Mouse (Mus musculus) kidney, embryonic 14.5 days (tissue): ENCODE data around the gene Ruvbl1. TPM values are rescaled to one million over a fixed set of nuclear protein-coding genes. Genes with fewer than 3 reads are reported as not detected.
A peak's percentile ranks its signal among the peaks of the same experiment; 100 is the strongest.

Source experiments
- ATAC-seq: fragments of 200-750 bp; cut with Nextera tagmentation; 2 replicates; pipeline ENCODE4 v1.8.0; 2017; ENCODE audit warnings: moderate number of reproducible peaks, mild to moderate bottlenecking, moderate TSS enrichment, moderate library complexity; ENCODE audit not compliant: low FRiP score, low TSS enrichment
- H3K27ac ChIP-seq: fragments of 300-500 bp; sonication (generic); 2 replicates; pipeline ENCODE4 v1.5.1; 2014; ENCODE audit warnings: low read depth, mild to moderate bottlenecking, low read length, moderate library complexity, mixed read lengths
- H3K27me3 ChIP-seq: fragments of 300-500 bp; sonication (generic); 2 replicates; pipeline ENCODE4 v1.6.1; 2014; ENCODE audit warnings: mild to moderate bottlenecking, low read length; ENCODE audit not compliant: control insufficient read depth, insufficient read depth
- H3K36me3 ChIP-seq: fragments of 300-500 bp; sonication (generic); 2 replicates; pipeline ENCODE4 v1.6.1; 2014; ENCODE audit warnings: low read length, mixed read lengths; ENCODE audit not compliant: control insufficient read depth, insufficient read depth
- H3K4me1 ChIP-seq: fragments of 300-500 bp; sonication (generic); 2 replicates; pipeline ENCODE4 v1.6.1; 2014; ENCODE audit warnings: low read length, mixed read lengths; ENCODE audit not compliant: control insufficient read depth, insufficient read depth
- H3K4me2 ChIP-seq: fragments of 300-500 bp; sonication (generic); replicated peaks from 2 replicates; pipeline ENCODE4 v1.6.1; 2014; ENCODE audit warnings: low read depth, mild to moderate bottlenecking, low read length
- H3K4me3 ChIP-seq: fragments of 300-500 bp; sonication (generic); 2 replicates; pipeline ENCODE4 v1.5.1; 2014; ENCODE audit warnings: mild to moderate bottlenecking, low read length
- H3K9ac ChIP-seq: fragments of 300-500 bp; sonication (generic); 2 replicates; pipeline ENCODE4 v1.6.1; 2014; ENCODE audit warnings: low read depth, mild to moderate bottlenecking, low read length, moderate library complexity
- H3K9me3 ChIP-seq: fragments of 300-500 bp; sonication (generic); 2 replicates; pipeline ENCODE4 v1.6.1; 2016; ENCODE audit warnings: low read length; ENCODE audit not compliant: control insufficient read depth
- WGBS: fragments of 180-500 bp; shearing (Covaris S2); extraction: QIAGEN DNeasy Blood & Tissue Kit; methylation state at CpG from one replicate; pipeline ENCODE4 v1.1.7; 2014; 5-methylcytosine and 5-hydroxymethylcytosine counted together
- polyA plus RNA-seq: library from polyadenylated mRNA; unstranded; fragments of >200 nt; fragmentation: Nextera tagmentation; extraction: Ambion mirVana; gene quantifications from 2 replicates; pipeline ENCODE4 v1.2.1, GENCODE M21; 2014

The Ruvbl1 gene
- polyA plus RNA-seq: 184 and 185 TPM in 2 replicates

DNA sequence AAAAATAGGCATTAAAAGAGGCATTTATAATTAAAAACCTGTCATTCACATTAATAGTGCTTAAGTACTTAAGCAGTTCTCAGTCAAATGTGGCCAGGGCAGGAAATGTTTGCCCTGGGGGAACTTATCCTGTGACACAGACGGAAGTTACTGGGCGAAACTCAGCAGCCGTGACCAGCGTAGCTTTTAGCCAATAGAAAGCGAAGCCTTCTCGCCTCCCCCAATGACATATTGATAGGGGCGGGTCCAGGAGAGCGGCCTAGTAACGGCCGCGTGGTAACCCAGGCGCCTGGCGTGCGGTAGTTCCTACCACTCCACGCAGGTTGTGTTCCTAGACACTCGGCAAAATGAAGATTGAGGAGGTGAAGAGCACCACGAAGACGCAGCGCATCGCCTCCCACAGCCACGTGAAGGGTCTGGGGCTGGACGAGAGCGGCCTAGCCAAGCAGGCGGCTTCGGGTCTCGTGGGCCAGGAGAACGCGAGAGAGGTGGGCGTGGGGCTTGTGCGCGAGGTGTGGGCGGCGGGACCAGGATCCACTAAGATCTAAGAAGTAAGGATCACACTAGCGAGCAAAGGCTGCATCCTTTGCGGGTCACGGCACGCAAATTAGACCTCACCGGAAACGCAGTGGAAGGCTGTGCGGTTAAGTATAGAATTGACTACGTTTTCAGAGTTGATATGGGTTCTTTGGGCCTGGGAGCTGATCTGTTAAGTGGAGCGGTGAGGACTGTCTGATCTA is at the start of gene Ruvbl1:
Gene Ruvbl1, plus strand, starts transcription at position 229 of the 740 bp plus-strand sequence.
- peaks cover 9% of the 10 kb centered on the region for H3K4me1 ChIP-seq
- peak within 1 kb of the TSS; percentile 75 for H3K4me2 ChIP-seq
- peak; percentile 100 for ATAC-seq
- under 1% methylated on average over 38 of the region's 42 CpGs for WGBS
- H3K36me3 ChIP-seq: peaks cover 29% of the 10 kb centered on the region
- H3K27ac ChIP-seq: no peak within 1 kb of the TSS
- peak within 1 kb of the TSS; percentile 74 for H3K9ac ChIP-seq
- H3K4me3 ChIP-seq: peak within 1 kb of the TSS; percentile 64
- no peaks in the 10 kb centered on the region for H3K9me3 ChIP-seq
- H3K27me3 ChIP-seq: no peaks in the 10 kb centered on the region

DNA sequence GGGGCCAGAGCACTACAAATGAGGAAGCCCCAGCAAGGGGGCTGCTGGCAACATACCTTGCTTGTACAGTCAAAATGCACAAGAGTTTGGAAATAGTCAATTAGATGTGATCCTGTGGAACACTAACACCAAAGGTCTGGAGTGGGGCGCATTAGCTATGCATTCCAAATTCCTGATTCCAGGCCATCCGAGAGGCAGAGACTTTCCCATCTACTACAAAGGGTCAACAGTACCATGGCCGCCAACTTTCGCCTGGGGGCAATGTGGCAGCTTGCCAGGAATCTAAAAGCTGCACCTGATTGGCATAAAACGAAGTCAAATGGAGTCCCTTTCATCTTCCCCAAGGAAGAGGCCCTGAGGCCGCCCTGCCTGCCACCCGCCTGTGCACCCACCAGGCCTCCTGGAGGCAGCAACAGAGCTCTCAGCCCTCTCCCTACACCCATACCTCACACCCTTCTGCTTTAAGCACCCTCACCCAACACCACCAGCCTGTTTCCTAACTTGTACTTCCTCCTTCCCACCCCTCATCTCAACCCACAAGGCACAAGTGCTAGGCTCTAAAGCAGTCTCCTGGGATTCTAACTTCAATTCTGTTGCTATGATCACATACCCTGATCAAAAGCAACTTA is 49.0 kb upstream of the Ruvbl1 start:
- Histone ChIP-seq H3K4me2 (no peak overlapping the region), H3K36me3 (no peaks in the 10 kb centered on the region), H3K9ac (no peak overlapping the region), H3K27me3 (no peaks in the 10 kb centered on the region), H3K4me3 (no peak overlapping the region), H3K4me1 (peaks cover 4% of the 10 kb centered on the region; the same call in 1 of the 2 replicates), H3K9me3 (no peaks in the 10 kb centered on the region), H3K27ac (peak overlapping the region; percentile 45)
- 52% methylated on average over 7 of the region's 7 CpGs for WGBS
- peak; percentile 76 for ATAC-seq

DNA sequence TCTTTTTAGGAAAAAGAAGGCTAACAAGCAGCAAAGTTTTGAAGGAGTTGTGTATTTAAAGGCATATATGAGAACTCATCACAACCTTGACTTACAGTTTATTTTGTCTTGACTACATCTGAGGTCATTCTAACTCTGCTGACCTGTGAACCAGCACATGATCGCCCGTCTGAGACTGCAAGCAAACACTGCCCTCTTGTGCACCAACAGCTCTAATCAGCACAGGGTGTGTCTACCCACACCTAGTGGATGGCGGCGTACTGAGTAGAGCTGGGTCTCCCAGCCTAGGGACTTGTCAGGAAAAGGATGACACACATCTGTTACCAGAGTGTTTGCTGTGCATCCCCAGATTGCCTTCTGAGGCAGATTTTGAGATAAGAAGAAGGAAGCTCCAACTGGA is 34.0 kb upstream of the Ruvbl1 start:
- Histone ChIP-seq H3K9me3 (no peaks in the 10 kb centered on the region), H3K4me2 (no peak overlapping the region), H3K9ac (no peak overlapping the region), H3K27ac (no peak overlapping the region), H3K4me3 (no peak overlapping the region), H3K4me1 (0 out of 2 replicates have a peak, but pooled peaks cover 4% of the 10 kb centered on the region), H3K36me3 (no peaks in the 10 kb centered on the region; the same call in 1 of the 2 replicates), H3K27me3 (no peaks in the 10 kb centered on the region)
- ATAC-seq: peak; percentile 66; the same call in 1 of the 2 replicates
- 11% methylated on average over 4 of the region's 4 CpGs for WGBS

DNA sequence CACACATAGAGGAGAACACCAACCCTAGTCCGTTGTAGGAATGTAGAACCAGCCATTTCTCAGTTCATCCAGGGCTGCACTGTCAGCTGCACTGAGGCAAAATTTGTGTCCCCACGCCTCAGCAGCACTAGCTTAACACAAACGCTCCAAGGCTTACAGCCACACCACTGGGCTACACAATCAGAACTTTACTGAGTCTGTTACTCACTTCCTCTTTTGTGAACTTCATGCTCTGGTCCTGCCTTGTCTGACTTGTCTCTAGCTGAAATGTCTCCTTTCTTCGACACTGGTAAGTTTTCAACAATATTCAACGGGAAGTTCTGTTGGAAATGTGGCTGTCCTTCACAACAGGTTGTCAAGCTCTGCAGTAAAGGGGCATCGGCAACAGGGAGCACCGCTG is 29.6 kb upstream of the Ruvbl1 start:
- Histone ChIP-seq H3K4me1 (no peaks in the 10 kb centered on the region), H3K4me2 (no peak overlapping the region), H3K36me3 (no peaks in the 10 kb centered on the region; the same call in 1 of the 2 replicates), H3K9ac (no peak overlapping the region), H3K27ac (no peak overlapping the region), H3K27me3 (no peaks in the 10 kb centered on the region), H3K4me3 (no peak overlapping the region), H3K9me3 (no peaks in the 10 kb centered on the region)
- 93% methylated on average over 7 of the region's 7 CpGs for WGBS
- ATAC-seq: no peak

DNA sequence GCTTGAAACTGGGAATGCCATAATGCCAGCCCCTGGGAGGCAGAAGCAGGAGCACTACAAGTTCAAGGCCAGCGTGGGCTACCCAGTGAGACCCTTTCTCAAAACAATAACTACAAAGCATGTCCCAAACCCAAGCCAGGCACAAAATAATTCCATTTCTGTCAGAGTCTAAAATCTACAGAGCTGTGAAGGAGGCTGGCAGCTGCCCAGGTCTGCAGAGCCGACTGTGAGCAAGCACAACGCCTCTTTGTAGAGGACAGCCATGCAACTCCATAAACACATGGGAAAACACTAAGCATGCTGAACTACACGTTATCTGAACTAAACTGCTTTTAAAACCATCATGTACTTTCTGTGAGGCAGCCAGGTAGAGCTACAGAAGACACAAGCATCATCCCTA is 26.2 kb upstream of the Ruvbl1 start:
- Histone ChIP-seq H3K36me3 (no peaks in the 10 kb centered on the region; the same call in 1 of the 2 replicates), H3K9me3 (no peaks in the 10 kb centered on the region), H3K4me3 (no peak overlapping the region), H3K4me1 (no peaks in the 10 kb centered on the region), H3K4me2 (no peak overlapping the region), H3K27ac (no peak overlapping the region), H3K9ac (no peak overlapping the region), H3K27me3 (no peaks in the 10 kb centered on the region)
- no peak for ATAC-seq
- WGBS: 96% methylated on average over 4 of the region's 4 CpGs

DNA sequence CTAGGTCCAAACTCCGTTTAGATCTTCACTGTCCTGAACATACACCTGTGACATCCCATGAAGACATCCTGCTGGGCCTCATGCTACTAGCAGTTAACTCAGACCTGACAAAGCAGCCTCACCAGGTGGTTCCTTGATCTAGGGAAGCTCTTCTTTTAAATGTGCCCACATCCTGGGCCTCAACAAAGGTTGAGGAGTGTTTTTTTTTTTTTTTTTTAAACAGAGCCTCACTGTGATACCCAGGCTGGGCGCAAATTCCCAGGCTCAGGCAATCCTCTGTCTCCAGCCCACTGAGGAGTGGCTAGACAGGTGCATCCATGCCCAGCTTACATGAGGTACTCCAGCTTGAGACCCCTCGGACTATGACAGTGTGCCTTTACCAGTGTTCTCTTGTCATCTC is 22.7 kb upstream of the Ruvbl1 start:
- Histone ChIP-seq H3K36me3 (no peaks in the 10 kb centered on the region), H3K4me2 (no peak overlapping the region), H3K9ac (no peak overlapping the region), H3K9me3 (no peaks in the 10 kb centered on the region), H3K4me1 (peaks cover 4% of the 10 kb centered on the region; the same call in 1 of the 2 replicates), H3K27ac (no peak overlapping the region), H3K4me3 (no peak overlapping the region), H3K27me3 (no peaks in the 10 kb centered on the region)
- 82% methylated on average over 3 of the region's 3 CpGs for WGBS
- no peak for ATAC-seq

DNA sequence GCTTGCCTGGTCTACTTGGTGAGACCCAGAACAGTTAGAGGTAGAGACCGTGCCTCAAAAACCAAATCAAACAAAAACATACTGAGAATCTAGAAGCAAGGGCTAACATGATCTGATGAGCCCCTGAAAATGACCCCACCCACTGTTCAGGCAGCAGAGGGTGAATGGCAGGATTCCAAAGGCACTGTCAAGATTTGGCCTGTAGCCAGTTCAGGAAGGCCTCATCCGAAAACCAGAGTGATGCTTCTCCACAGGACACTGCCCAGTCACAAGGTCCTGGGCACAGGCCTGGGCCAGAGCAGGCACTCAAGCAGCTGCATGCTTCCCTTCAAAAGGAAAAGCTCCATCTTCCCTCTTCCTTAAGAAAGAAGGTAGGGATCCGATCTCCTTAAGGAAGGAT is 21.8 kb upstream of the Ruvbl1 start:
- no peaks in the 10 kb centered on the region for H3K27me3 ChIP-seq
- WGBS: 92% methylated on average over 3 of the region's 3 CpGs
- H3K4me2 ChIP-seq: no peak overlapping the region
- no peak overlapping the region for H3K27ac ChIP-seq
- H3K4me1 ChIP-seq: peaks cover 4% of the 10 kb centered on the region; the same call in 1 of the 2 replicates
- ATAC-seq: no peak
- H3K9me3 ChIP-seq: no peaks in the 10 kb centered on the region
- H3K36me3 ChIP-seq: no peaks in the 10 kb centered on the region
- H3K9ac ChIP-seq: no peak overlapping the region
- H3K4me3 ChIP-seq: no peak overlapping the region

DNA sequence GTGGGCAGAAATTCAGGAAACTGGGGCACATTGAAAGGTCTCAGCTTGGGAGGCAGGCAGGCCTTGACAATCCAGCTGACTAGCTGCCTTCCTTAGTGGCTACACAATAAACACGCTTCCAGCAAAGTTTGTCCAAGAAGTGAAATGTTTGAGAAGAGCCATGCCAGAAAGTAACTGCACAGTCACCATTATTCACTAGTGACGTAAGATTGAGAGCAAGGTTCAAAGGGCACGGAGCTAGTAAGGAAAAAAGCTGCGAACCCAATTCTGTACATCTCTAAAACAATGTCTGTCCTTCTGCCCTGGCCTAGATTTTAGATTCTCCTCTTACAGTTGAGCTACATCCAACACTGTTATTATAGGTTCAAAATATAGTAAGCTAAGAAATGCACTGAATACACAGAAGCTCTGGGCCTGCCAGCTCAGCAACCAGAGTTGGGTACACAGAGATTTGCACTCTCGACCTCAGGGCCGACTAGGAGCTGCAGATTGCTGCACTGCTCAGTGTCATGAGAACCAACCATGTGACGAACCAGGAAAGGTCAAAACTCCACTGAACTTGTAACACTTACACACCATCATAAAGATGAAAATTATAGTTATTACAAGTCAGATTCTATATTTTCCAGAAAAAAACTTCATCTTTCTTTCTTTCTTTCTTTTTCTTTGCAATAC is 21.0 kb upstream of the Ruvbl1 start:
- no peaks in the 10 kb centered on the region for H3K36me3 ChIP-seq
- H3K27ac ChIP-seq: no peak overlapping the region
- no peak overlapping the region for H3K4me2 ChIP-seq
- no peaks in the 10 kb centered on the region for H3K9me3 ChIP-seq
- H3K9ac ChIP-seq: no peak overlapping the region
- H3K4me1 ChIP-seq: peaks cover 4% of the 10 kb centered on the region; the same call in 1 of the 2 replicates
- no peak for ATAC-seq
- H3K27me3 ChIP-seq: no peaks in the 10 kb centered on the region
- no peak overlapping the region for H3K4me3 ChIP-seq
- WGBS: 77% methylated on average over 7 of the region's 7 CpGs
